Mouse (Mus musculus) kidney, postnatal 0 days (tissue): ENCODE results near the gene Commd8. TPM values are rescaled to one million over a fixed set of nuclear protein-coding genes. Genes with fewer than 3 reads are reported as not detected.

Experiments used
- ATAC-seq: fragments of 200-750 bp; cut with Nextera tagmentation; replicated peaks from 2 replicates; pipeline ENCODE4 v1.8.0; 2017; ENCODE audit warnings: low read depth, moderate number of reproducible peaks, moderate TSS enrichment, moderate library complexity; ENCODE audit not compliant: low FRiP score
- DNase-seq: peaks from one replicate; pipeline ENCODE4 v3.0.0-alpha.2; 2016; ENCODE audit warnings: low spot score
- H3K27ac ChIP-seq: fragments of 300-500 bp; sonication (generic); 2 replicates; pipeline ENCODE4 v1.5.1; 2014; ENCODE audit warnings: mild to moderate bottlenecking
- H3K27me3 ChIP-seq: fragments of 300-500 bp; sonication (generic); 2 replicates; pipeline ENCODE4 v1.6.1; 2014; ENCODE audit warnings: low read length, mixed read lengths; ENCODE audit not compliant: insufficient read depth
- H3K36me3 ChIP-seq: fragments of 300-500 bp; sonication (generic); 2 replicates; pipeline ENCODE4 v1.6.1; 2014; ENCODE audit warnings: low read length, mixed read lengths; ENCODE audit not compliant: insufficient read depth
- H3K4me1 ChIP-seq: fragments of 300-500 bp; sonication (generic); replicated peaks from 2 replicates; pipeline ENCODE4 v1.6.1; 2014; ENCODE audit warnings: antibody characterized with exemption, low read length, mixed read lengths; ENCODE audit not compliant: insufficient read depth
- H3K4me2 ChIP-seq: fragments of 300-500 bp; sonication (generic); 2 replicates; pipeline ENCODE4 v1.6.1; 2014; ENCODE audit warnings: mild to moderate bottlenecking, low read length, moderate library complexity, mixed read lengths
- H3K4me3 ChIP-seq: fragments of 300-500 bp; sonication (generic); replicated peaks from 2 replicates; pipeline ENCODE4 v1.5.1; 2014; ENCODE audit warnings: low read depth, low read length
- H3K9ac ChIP-seq: fragments of 300-500 bp; sonication (generic); 2 replicates; pipeline ENCODE4 v1.6.1; 2014; ENCODE audit warnings: low read depth, low read length
- H3K9me3 ChIP-seq: fragments of 300-500 bp; sonication (generic); replicated peaks from 2 replicates; pipeline ENCODE4 v1.6.1; 2016; ENCODE audit warnings: low read length, inconsistent platforms, mixed read lengths
- CTCF ChIP-seq: IDR thresholded peaks from 2 replicates; pipeline ENCODE4 v1.5.1; 2016; ENCODE audit warnings: antibody characterized with exemption, low read depth, mild to moderate bottlenecking, moderate library complexity
- whole genome bisulfite sequencing: fragments of 180-500 bp; shearing (Covaris S2); extraction: QIAGEN DNeasy Blood & Tissue Kit; methylation state at CpG from one replicate; pipeline ENCODE4 v1.1.7; 2014; 5-methylcytosine and 5-hydroxymethylcytosine counted together
- polyA plus RNA-seq: library from polyadenylated mRNA; unstranded; fragments of >200 nt; fragmentation: Nextera tagmentation; extraction: Ambion mirVana; gene quantifications from 2 replicates; pipeline ENCODE4 v1.2.1, GENCODE M21; 2015

Gene Commd8
- polyA plus RNA-seq, 1 experiment from 2014 or later = 163 TPM

DNA sequence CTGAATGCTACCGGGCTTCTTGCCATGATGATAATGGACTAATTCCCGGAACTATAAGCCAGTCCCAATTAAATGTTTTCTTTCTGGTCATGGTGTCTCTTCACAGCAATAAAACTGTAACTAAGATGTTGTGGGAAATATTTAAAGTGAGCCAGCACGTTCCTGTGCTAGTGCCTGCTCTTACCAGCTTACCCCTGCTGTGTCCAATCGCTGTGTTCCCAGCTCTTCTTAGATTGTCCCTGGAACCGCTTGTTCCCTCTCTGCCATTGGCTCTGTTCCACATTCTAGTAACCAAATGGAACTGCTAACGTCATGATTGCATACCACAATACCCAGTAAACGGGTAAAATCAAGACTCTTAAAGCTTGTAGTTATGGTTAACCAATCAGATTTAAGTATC is 23.2 kb upstream of the Commd8 start:
- Histone ChIP-seq H3K9me3 (no peaks in the 10 kb centered on the region), H3K27me3 (no peaks in the 10 kb centered on the region), H3K4me1 (no peaks in the 10 kb centered on the region), H3K27ac (no peak overlapping the region), H3K4me3 (no peak overlapping the region), H3K36me3 (no peaks in the 10 kb centered on the region), H3K4me2 (no peak overlapping the region), H3K9ac (no peak overlapping the region)
- no peak for ATAC-seq
- TF ChIP-seq CTCF = no peak
- 80% methylated on average over 7 of the region's 7 CpGs for WGBS
- no peak for DNase-seq

DNA sequence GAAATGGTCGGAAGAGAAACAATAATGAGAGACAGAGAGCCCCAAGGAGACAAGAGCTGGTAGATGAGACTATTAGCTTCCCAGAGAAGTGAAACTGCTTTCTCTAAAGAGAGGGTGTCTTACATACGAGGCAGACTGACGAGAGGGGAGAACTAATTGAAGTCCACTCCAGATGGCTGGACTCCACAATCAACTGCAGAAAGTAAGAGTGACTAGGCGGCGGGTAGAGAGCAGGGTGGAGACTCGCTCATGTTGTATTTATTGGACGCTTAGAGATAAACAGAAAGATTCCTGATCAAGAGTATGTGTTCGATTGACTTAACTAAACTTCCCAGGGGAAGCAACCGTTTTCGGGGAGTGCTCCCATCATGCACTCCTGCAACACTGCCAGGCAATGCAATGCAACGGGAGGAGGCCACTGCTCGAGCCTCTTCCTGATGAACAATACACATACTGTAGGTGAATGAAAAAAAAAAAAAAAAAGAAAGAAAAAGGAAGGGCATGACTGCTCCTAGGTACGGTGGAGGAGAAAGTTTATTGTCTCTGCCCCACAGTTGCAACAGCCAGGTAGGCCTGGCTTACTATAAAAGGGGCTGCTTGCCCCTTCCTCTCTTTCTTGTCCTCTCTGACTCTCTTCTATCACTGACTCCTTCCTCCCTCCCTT is 16.6 kb upstream of the Commd8 start:
- Histone ChIP-seq H3K9ac (no peak overlapping the region), H3K9me3 (no peaks in the 10 kb centered on the region), H3K27ac (no peak overlapping the region), H3K36me3 (no peaks in the 10 kb centered on the region), H3K4me2 (no peak overlapping the region), H3K4me3 (no peak overlapping the region), H3K4me1 (no peaks in the 10 kb centered on the region), H3K27me3 (no peaks in the 10 kb centered on the region)
- ATAC-seq (no peak), DNase-seq (no peak)
- 84% methylated on average over 13 of the region's 13 CpGs for WGBS
- TF ChIP-seq CTCF = no peak

GRCm38 (mm10) chr5:72183929-72184328 is 15.9 kb upstream of the Commd8 start:
- no peak overlapping the region for H3K4me2 ChIP-seq
- no peaks in the 10 kb centered on the region for H3K9me3 ChIP-seq
- TF ChIP-seq CTCF = no peak
- WGBS = 83% methylated on average over 6 of the region's 6 CpGs
- no peak for ATAC-seq
- no peak overlapping the region for H3K9ac ChIP-seq
- H3K4me1 ChIP-seq = no peaks in the 10 kb centered on the region
- H3K27ac ChIP-seq = no peak overlapping the region
- no peak for DNase-seq
- H3K4me3 ChIP-seq = no peak overlapping the region
- no peaks in the 10 kb centered on the region for H3K27me3 ChIP-seq
- H3K36me3 ChIP-seq = no peaks in the 10 kb centered on the region

DNA sequence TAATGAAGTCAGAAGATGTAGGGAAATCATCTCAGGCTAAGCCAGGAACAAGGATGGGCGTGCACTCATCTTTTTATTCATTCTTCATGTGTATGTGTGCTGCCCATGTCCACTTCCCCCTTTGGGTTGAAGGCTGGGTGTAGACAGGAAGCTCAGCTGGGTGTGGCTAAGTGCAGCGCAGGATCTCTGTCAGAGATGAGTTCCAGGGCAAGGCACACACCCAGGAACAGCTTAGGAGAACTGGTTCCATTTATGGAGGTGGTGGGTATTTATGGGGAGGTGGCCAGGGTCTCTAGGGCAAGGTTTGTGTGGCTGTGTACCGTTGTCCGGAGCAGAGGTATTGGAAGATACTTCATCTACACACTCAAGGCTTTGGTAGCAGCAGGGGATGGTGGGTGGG is 14.8 kb upstream of the Commd8 start:
- Histone ChIP-seq H3K27ac (no peak overlapping the region), H3K9ac (no peak overlapping the region), H3K4me2 (no peak overlapping the region), H3K9me3 (no peaks in the 10 kb centered on the region), H3K27me3 (no peaks in the 10 kb centered on the region), H3K4me1 (no peaks in the 10 kb centered on the region), H3K4me3 (no peak overlapping the region), H3K36me3 (no peaks in the 10 kb centered on the region)
- DNase-seq = no peak
- TF ChIP-seq CTCF = no peak
- 82% methylated on average over 4 of the region's 4 CpGs for WGBS
- ATAC-seq = no peak

DNA sequence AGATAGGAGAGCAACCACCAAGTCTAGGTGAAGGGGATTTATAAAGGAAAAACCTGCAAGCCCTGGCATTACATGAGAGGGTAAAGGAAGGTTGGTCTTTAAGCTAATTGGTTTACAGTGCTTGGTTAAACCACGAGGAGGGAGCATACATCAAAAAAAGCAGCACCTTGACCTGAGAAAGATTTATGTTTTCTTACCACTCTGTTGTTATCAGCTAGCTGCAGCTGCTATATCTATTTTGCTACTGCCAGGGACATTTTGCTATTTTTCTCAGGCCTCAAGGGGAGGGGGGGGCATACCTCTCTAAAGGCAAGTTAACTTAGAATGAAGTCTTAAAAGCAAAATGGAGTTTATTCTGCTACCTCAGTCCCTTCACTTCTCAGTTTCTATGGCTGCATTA is 13.2 kb upstream of the Commd8 start:
- TF ChIP-seq CTCF = no peak

GRCm38 (mm10) chr5:72175530-72175929 is 7.5 kb upstream of the Commd8 start:
- no peak overlapping the region for H3K4me2 ChIP-seq
- H3K4me1 ChIP-seq = 0 out of 2 replicates have a peak, but pooled peaks cover 3% of the 10 kb centered on the region
- no peak for TF ChIP-seq CTCF
- no peak for ATAC-seq
- H3K4me3 ChIP-seq = no peak overlapping the region
- H3K36me3 ChIP-seq = no peaks in the 10 kb centered on the region
- no peak for DNase-seq
- no peaks in the 10 kb centered on the region for H3K27me3 ChIP-seq
- H3K27ac ChIP-seq = no peak overlapping the region
- WGBS = 59% methylated on average over 7 of the region's 7 CpGs
- no peaks in the 10 kb centered on the region for H3K9me3 ChIP-seq
- no peak overlapping the region for H3K9ac ChIP-seq

More for the DNA sequence above, 13.2 kb upstream of the Commd8 start:
- DNase-seq = no peak
- no peak overlapping the region for H3K9ac ChIP-seq
- WGBS = 14% methylated on average over 1 of the region's 1 CpGs
- ATAC-seq = no peak
- H3K27me3 ChIP-seq = no peaks in the 10 kb centered on the region
- H3K4me2 ChIP-seq = no peak overlapping the region
- no peaks in the 10 kb centered on the region for H3K36me3 ChIP-seq
- H3K4me1 ChIP-seq = 0 out of 2 replicates have a peak, but pooled peaks cover 1% of the 10 kb centered on the region
- no peaks in the 10 kb centered on the region for H3K9me3 ChIP-seq
- no peak overlapping the region for H3K4me3 ChIP-seq
- H3K27ac ChIP-seq = no peak overlapping the region

- Histone ChIP-seq H3K27ac (no peak overlapping the region), H3K4me1 (0 out of 2 replicates have a peak, but pooled peaks cover 3% of the 10 kb centered on the region), H3K4me3 (no peak overlapping the region), H3K4me2 (no peak overlapping the region), H3K9ac (no peak overlapping the region), H3K9me3 (no peaks in the 10 kb centered on the region), H3K36me3 (no peaks in the 10 kb centered on the region), H3K27me3 (no peaks in the 10 kb centered on the region)
- DNase-seq = no peak
- 88% methylated on average over 4 of the region's 4 CpGs for WGBS
- ATAC-seq = no peak
- no peak for TF ChIP-seq CTCF
Observed at GRCm38 (mm10) chr5:72175050-72175449, 7.1 kb upstream of the Commd8 start.
